Mouse (Mus musculus): Measurements from ENCODE around the gene Ccnd3. TPM values are rescaled to one million over a fixed set of nuclear protein-coding genes. Genes with fewer than 3 reads are reported as not detected.
A peak's percentile ranks its signal among the peaks of the same experiment; 100 is the strongest.

Ccnd3 gene
- polyA plus RNA-seq, 1 experiment, result 68.5 TPM

- TF ChIP-seq POLR2A (IDR thresholded peaks at IDR 0.05; ENCODE audit: borderline replicate concordance, extremely low read depth, insufficient read depth, insufficient read length, poor library complexity, severe bottlenecking) (no peak), CTCF (IDR thresholded peaks at IDR 0.05; ENCODE audit: borderline replicate concordance, extremely low read depth, insufficient read depth, insufficient read length) (no peak)
- no peak for DNase-seq (ENCODE audit: low read depth)
Measured at GRCm38 (mm10) chr17:47468063-47468462, 36.8 kb upstream of the Ccnd3 start.

GRCm38 (mm10) chr17:47468466-47468865 lies 36.4 kb upstream of the Ccnd3 start:
- no peak for DNase-seq (ENCODE audit: low read depth)
- no peak for TF ChIP-seq POLR2A (IDR thresholded peaks at IDR 0.05; ENCODE audit: borderline replicate concordance, extremely low read depth, insufficient read depth, insufficient read length, poor library complexity, severe bottlenecking)
- no peak for TF ChIP-seq CTCF (IDR thresholded peaks at IDR 0.05; ENCODE audit: borderline replicate concordance, extremely low read depth, insufficient read depth, insufficient read length)

GRCm38 (mm10) chr17:47469642-47470041 lies 35.2 kb upstream of the Ccnd3 start:
- TF ChIP-seq CTCF (IDR thresholded peaks at IDR 0.05; ENCODE audit: borderline replicate concordance, extremely low read depth, insufficient read depth, insufficient read length) (no peak), POLR2A (IDR thresholded peaks at IDR 0.05; ENCODE audit: borderline replicate concordance, extremely low read depth, insufficient read depth, insufficient read length, poor library complexity, severe bottlenecking) (no peak)

GRCm38 (mm10) chr17:47470121-47470520 lies 34.7 kb upstream of the Ccnd3 start:
- no peak for DNase-seq (ENCODE audit: low read depth)

More at GRCm38 (mm10) chr17:47469642-47470041, 35.2 kb upstream of the Ccnd3 start:
- no peak for DNase-seq (ENCODE audit: low read depth)

GRCm38 (mm10) chr17:47470686-47471085 lies 34.2 kb upstream of the Ccnd3 start:
- DNase-seq (ENCODE audit: low read depth), result peak; percentile 78

More at GRCm38 (mm10) chr17:47470121-47470520, 34.7 kb upstream of the Ccnd3 start:
- TF ChIP-seq POLR2A (IDR thresholded peaks at IDR 0.05; ENCODE audit: borderline replicate concordance, extremely low read depth, insufficient read depth, insufficient read length, poor library complexity, severe bottlenecking), result no peak
- TF ChIP-seq CTCF (IDR thresholded peaks at IDR 0.05; ENCODE audit: borderline replicate concordance, extremely low read depth, insufficient read depth, insufficient read length), result no peak

GRCm38 (mm10) chr17:47472435-47473350 lies 32.2 kb upstream of the Ccnd3 start:
- TF ChIP-seq CTCF (IDR thresholded peaks at IDR 0.05; ENCODE audit: borderline replicate concordance, extremely low read depth, insufficient read depth, insufficient read length) (no peak), POLR2A (IDR thresholded peaks at IDR 0.05; ENCODE audit: borderline replicate concordance, extremely low read depth, insufficient read depth, insufficient read length, poor library complexity, severe bottlenecking) (no peak)
- DNase-seq (ENCODE audit: low read depth), result no peak

More at GRCm38 (mm10) chr17:47470686-47471085, 34.2 kb upstream of the Ccnd3 start:
- TF ChIP-seq POLR2A (IDR thresholded peaks at IDR 0.05; ENCODE audit: borderline replicate concordance, extremely low read depth, insufficient read depth, insufficient read length, poor library complexity, severe bottlenecking) (no peak), CTCF (IDR thresholded peaks at IDR 0.05; ENCODE audit: borderline replicate concordance, extremely low read depth, insufficient read depth, insufficient read length) (no peak)

- no peak for DNase-seq (ENCODE audit: low read depth)
- TF ChIP-seq CTCF (IDR thresholded peaks at IDR 0.05; ENCODE audit: borderline replicate concordance, extremely low read depth, insufficient read depth, insufficient read length) (peak; percentile 81), POLR2A (IDR thresholded peaks at IDR 0.05; ENCODE audit: borderline replicate concordance, extremely low read depth, insufficient read depth, insufficient read length, poor library complexity, severe bottlenecking) (no peak)
Measured at GRCm38 (mm10) chr17:47473434-47473974, 31.3 kb upstream of the Ccnd3 start.

GRCm38 (mm10) chr17:47474250-47474649 lies 30.6 kb upstream of the Ccnd3 start:
- TF ChIP-seq POLR2A (IDR thresholded peaks at IDR 0.05; ENCODE audit: borderline replicate concordance, extremely low read depth, insufficient read depth, insufficient read length, poor library complexity, severe bottlenecking) (no peak), CTCF (IDR thresholded peaks at IDR 0.05; ENCODE audit: borderline replicate concordance, extremely low read depth, insufficient read depth, insufficient read length) (no peak)
- DNase-seq (ENCODE audit: low read depth), result no peak

- TF ChIP-seq CTCF (IDR thresholded peaks at IDR 0.05; ENCODE audit: borderline replicate concordance, extremely low read depth, insufficient read depth, insufficient read length) (no peak), POLR2A (IDR thresholded peaks at IDR 0.05; ENCODE audit: borderline replicate concordance, extremely low read depth, insufficient read depth, insufficient read length, poor library complexity, severe bottlenecking) (no peak)
- no peak for DNase-seq (ENCODE audit: low read depth)
Measured at GRCm38 (mm10) chr17:47475181-47475580, 29.7 kb upstream of the Ccnd3 start.

GRCm38 (mm10) chr17:47475714-47476113 lies 29.1 kb upstream of the Ccnd3 start:
- TF ChIP-seq POLR2A (IDR thresholded peaks at IDR 0.05; ENCODE audit: borderline replicate concordance, extremely low read depth, insufficient read depth, insufficient read length, poor library complexity, severe bottlenecking) (no peak), CTCF (IDR thresholded peaks at IDR 0.05; ENCODE audit: borderline replicate concordance, extremely low read depth, insufficient read depth, insufficient read length) (peak; percentile 40; the same call in 1 of the 2 replicates)
- DNase-seq (ENCODE audit: low read depth), result no peak

GRCm38 (mm10) chr17:47479887-47480286 lies 25.0 kb upstream of the Ccnd3 start:
- no peak for DNase-seq (ENCODE audit: low read depth)
- TF ChIP-seq CTCF (IDR thresholded peaks at IDR 0.05; ENCODE audit: borderline replicate concordance, extremely low read depth, insufficient read depth, insufficient read length) (no peak), POLR2A (IDR thresholded peaks at IDR 0.05; ENCODE audit: borderline replicate concordance, extremely low read depth, insufficient read depth, insufficient read length, poor library complexity, severe bottlenecking) (no peak)

All from brain, embryonic 14.5 days (tissue).